Mouse (Mus musculus) heart, postnatal 0 days (tissue): ENCODE data around the gene Immp2l.

Experiments used
- CTCF ChIP-seq: IDR thresholded peaks from 2 replicates; pipeline ENCODE4 v1.5.1; 2016; ENCODE audit warnings: antibody characterized with exemption, control low read depth, low read depth
- EP300 ChIP-seq: IDR thresholded peaks from 2 replicates; pipeline ENCODE4 v1.6.1; 2016; ENCODE audit warnings: antibody characterized with exemption, low read depth

GRCm38 (mm10) chr12:41868317-41868716 is 844.4 kb downstream of the Immp2l start:
- TF ChIP-seq CTCF (no peak), EP300 (no peak)
